Comparison of ENCODE assay signal across 10 mouse cellular contexts in genomic region chr1:173349946-173350345, GRCm38 (mm10). TPM values are rescaled to one million over a fixed set of nuclear protein-coding genes. Genes with fewer than 3 reads are reported as not detected.
DNase-seq lines count a peak whose midpoint lies in the region; ATAC-seq and TF ChIP-seq lines count a peak whose summit lies in the region.
"Had no signal": no experiment of that assay in that cellular context is flagged by ENCODE, and none has a peak within 500 bp of the region (broad histone marks: within the 10 kb centered on the region; RNA-seq: fewer than 3 reads in every experiment).

No protein-coding gene starts in this region.

- H3K36me3 ChIP-seq in forebrain, postnatal 0 days (ENCODE audit: insufficient read depth), result peaks cover 17% of the 10 kb centered on the region
- no peaks in the 10 kb centered on the region for H3K36me3 ChIP-seq in lung, embryonic 14.5 days (ENCODE audit: insufficient read depth)
- H3K36me3 ChIP-seq in neural tube, embryonic 15.5 days, result peaks cover 21% of the 10 kb centered on the region

- H3K4me1 ChIP-seq in forebrain, postnatal 0 days (ENCODE audit: insufficient read depth), result no peaks in the 10 kb centered on the region
- H3K4me1 ChIP-seq in lung, embryonic 14.5 days (ENCODE audit: insufficient read depth), result no peaks in the 10 kb centered on the region
- H3K4me1 ChIP-seq in neural tube, embryonic 15.5 days, result peaks cover 15% of the 10 kb centered on the region

- H3K4me2 ChIP-seq in forebrain, postnatal 0 days (ENCODE audit: low read depth), result peak overlapping the region; percentile 38
- H3K4me2 ChIP-seq in lung, embryonic 14.5 days, result peak overlapping the region; percentile 59
- peak overlapping the region; percentile 43 for H3K4me2 ChIP-seq in neural tube, embryonic 15.5 days

- ATAC-seq in frontal cortex, adult (ENCODE audit: low TSS enrichment), result peak; percentile 55
- ATAC-seq in forebrain, postnatal 0 days, result peak; percentile 91
- peak; percentile 96 for ATAC-seq in lung, embryonic 14.5 days (ENCODE audit: insufficient read depth)
- peak; percentile 56; the same call in 1 of the 2 replicates for ATAC-seq in neural tube, embryonic 15.5 days (ENCODE audit: low FRiP score)
- ATAC-seq: Patski had no signal

- TF ChIP-seq CTCF in forebrain, postnatal 0 days (IDR thresholded peaks at IDR 0.05; ENCODE audit: low read depth), result no peak
- no peak for TF ChIP-seq CTCF in lung, embryonic 14.5 days (IDR thresholded peaks at IDR 0.05; ENCODE audit: low read depth)

- no peak overlapping the region for H3K9ac ChIP-seq in forebrain, postnatal 0 days
- H3K9ac ChIP-seq in lung, embryonic 14.5 days, result 0 out of 2 replicates have a peak overlapping the region, but pooled peaks have one; percentile 11
- H3K9ac ChIP-seq in neural tube, embryonic 15.5 days (replicated peaks), result no peak overlapping the region

- no peaks in the 10 kb centered on the region for H3K27me3 ChIP-seq in forebrain, postnatal 0 days (ENCODE audit: insufficient read depth, low read length)
- no peaks in the 10 kb centered on the region for H3K27me3 ChIP-seq in lung, embryonic 14.5 days (ENCODE audit: insufficient read depth, low read length)
- no peaks in the 10 kb centered on the region for H3K27me3 ChIP-seq in neural tube, embryonic 15.5 days (replicated peaks)
- H3K27me3 ChIP-seq: Patski had no signal

- no peak overlapping the region for H3K27ac ChIP-seq in forebrain, postnatal 0 days (ENCODE audit: low read depth, low read length)
- H3K27ac ChIP-seq in lung, embryonic 14.5 days (ENCODE audit: low read depth), result no peak overlapping the region
- H3K27ac ChIP-seq in neural tube, embryonic 15.5 days (replicated peaks), result no peak overlapping the region
- H3K27ac ChIP-seq: macrophage had no signal

- no peak for DNase-seq in frontal cortex, postnatal 25 days (ENCODE audit: low spot score in 2 of 2)
- peak; percentile 62 for DNase-seq in brain, adult 2 months (ENCODE audit: low read depth, low spot score)
- DNase-seq in forebrain, postnatal 0 days, result peak; percentile 71
- DNase-seq in induced T-regulatory cell, adult 2 months (ENCODE audit: low read depth), result peak; percentile 28
- peak; percentile 81 for DNase-seq in lung, embryonic 14.5 days
- DNase-seq in layer of hippocampus, adult 9-11 months, result no peak

- no peaks in the 10 kb centered on the region for H3K9me3 ChIP-seq in forebrain, postnatal 0 days (ENCODE audit: low read length)
- H3K9me3 ChIP-seq in lung, embryonic 14.5 days (ENCODE audit: low read depth, low read length), result no peaks in the 10 kb centered on the region
- no peaks in the 10 kb centered on the region for H3K9me3 ChIP-seq in neural tube, embryonic 15.5 days (replicated peaks)

- H3K4me3 ChIP-seq in forebrain, postnatal 0 days (ENCODE audit: low read depth, low read length), result peak overlapping the region; percentile 21; the same call in 1 of the 2 replicates
- H3K4me3 ChIP-seq in lung, embryonic 14.5 days (ENCODE audit: low read depth, low read length), result peak overlapping the region; percentile 23
- H3K4me3 ChIP-seq in neural tube, embryonic 15.5 days (replicated peaks), result no peak overlapping the region; the same call in 1 of the 2 replicates

- 2% methylated on average over 6 of the region's 6 CpGs for WGBS in forebrain, postnatal 0 days
- WGBS in lung, embryonic 14.5 days, result 1% methylated on average over 6 of the region's 6 CpGs
- WGBS in neural tube, embryonic 15.5 days, result 7% methylated on average over 6 of the region's 6 CpGs

RNA-seq across cellular contexts. Expression of gene Aim2, which starts 0.7 kb away (rescaled TPM):
- 2.3 and 4.5 TPM in 2 replicates for total RNA-seq in forebrain, postnatal 0 days (2014; rRNA removed)
- polyA plus RNA-seq in forebrain, postnatal 0 days (2015; fragmentation: Nextera tagmentation; extraction: Ambion mirVana), result 1.1 and 1.8 TPM in 2 replicates
- 0.92 and 2.5 TPM in 2 replicates for polyA plus RNA-seq in lung, embryonic 14.5 days (2014; fragmentation: Nextera tagmentation; extraction: Ambion mirVana)
- 2.2 and 3.2 TPM in 2 replicates for polyA plus RNA-seq in neural tube, embryonic 15.5 days (2015; fragmentation: Nextera tagmentation; extraction: Ambion mirVana)

RNA-seq across cellular contexts. Expression of gene Ackr1, which starts 16.4 kb away (rescaled TPM):
- total RNA-seq in forebrain, postnatal 0 days (2014; rRNA removed), result 29.0 and 32.8 TPM in 2 replicates
- 11.5 and 14.0 TPM in 2 replicates for polyA plus RNA-seq in forebrain, postnatal 0 days (2015; fragmentation: Nextera tagmentation; extraction: Ambion mirVana)
- 0.54 and 0.81 TPM in 2 replicates for polyA plus RNA-seq in lung, embryonic 14.5 days (2014; fragmentation: Nextera tagmentation; extraction: Ambion mirVana)
- polyA plus RNA-seq in neural tube, embryonic 15.5 days (2015; fragmentation: Nextera tagmentation; extraction: Ambion mirVana), result 17.7 and 18.2 TPM in 2 replicates
- polyA plus RNA-seq: macrophage, Patski had no signal

RNA-seq across cellular contexts. Expression of gene Cadm3, which starts 17.5 kb away (rescaled TPM):
- total RNA-seq in forebrain, postnatal 0 days (2014; rRNA removed), result 278 and 354 TPM in 2 replicates
- 25.6 and 41.0 TPM in 2 replicates for polyA plus RNA-seq in forebrain, postnatal 0 days (2015; fragmentation: Nextera tagmentation; extraction: Ambion mirVana)
- polyA plus RNA-seq in lung, embryonic 14.5 days (2014; fragmentation: Nextera tagmentation; extraction: Ambion mirVana), result 4.1 and 4.9 TPM in 2 replicates
- 61.0 and 91.8 TPM in 2 replicates for polyA plus RNA-seq in neural tube, embryonic 15.5 days (2015; fragmentation: Nextera tagmentation; extraction: Ambion mirVana)
- polyA plus RNA-seq: macrophage, Patski had no signal

Comparison
In these comparisons a context has a peak if more than half of its experiments do, and no peak if none do; other contexts are left out.
1. DNase-seq: peak in brain, adult 2 months (single experiment), forebrain, postnatal 0 days (single experiment), induced T-regulatory cell, adult 2 months (single experiment) and lung, embryonic 14.5 days (single experiment); none in frontal cortex, postnatal 25 days (0 of 2) and layer of hippocampus, adult 9-11 months (single experiment).
2. Peak in every context shown above with its lines, with median percentiles within 50 percentile points of each other: ATAC-seq and H3K4me2 ChIP-seq.